Mouse (Mus musculus) neutrophil, adult 59 days (primary cell): Measurements from ENCODE around the gene Fgf9. TPM values are rescaled to one million over a fixed set of nuclear protein-coding genes. Genes with fewer than 3 reads are reported as not detected.

Experiments
- total RNA-seq, 2 experiments: library from RNA; stranded (reverse); gene quantifications; 1 replicate in 1 of 2; 2 replicates in 1 of 2; pipeline ENCODE4 v1.2.4; 2023

Fgf9 gene
- total RNA-seq: under 1 TPM in 1 of 2 experiments, not detected in 1; 0.15 TPM

DNA sequence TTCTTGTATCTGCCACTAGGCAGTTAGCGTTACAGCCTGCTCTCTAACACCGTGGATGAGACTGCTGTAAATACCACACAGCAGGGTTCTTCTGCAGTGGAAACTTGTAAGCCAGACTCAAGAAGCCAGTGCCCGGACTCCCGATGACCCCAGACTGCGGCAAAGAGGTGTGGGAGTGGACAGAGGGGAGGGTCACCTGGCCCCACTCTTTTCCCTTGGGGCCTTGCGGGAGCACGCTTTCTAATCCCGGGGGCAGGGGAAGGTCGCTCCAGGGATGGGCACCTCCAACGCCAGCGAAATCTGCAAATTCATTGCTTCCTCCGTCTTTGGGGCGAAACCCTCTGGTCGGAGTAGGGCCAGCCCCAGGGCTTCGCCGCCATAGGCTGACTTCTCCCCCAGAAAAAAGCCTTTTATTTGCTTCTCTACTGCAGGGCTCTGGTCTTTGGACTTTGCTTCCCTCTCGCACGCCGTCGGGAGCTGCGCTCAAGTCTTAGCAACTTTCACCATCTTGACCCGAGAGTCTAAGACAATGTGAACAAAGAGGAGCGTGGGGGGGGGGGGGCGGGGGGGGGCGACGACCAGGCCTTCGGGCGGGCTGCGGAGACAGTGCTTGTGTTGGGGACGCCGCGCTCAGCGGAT lies at the start of gene Fgf9:
TSS of gene Fgf9 (plus strand) at position 67 of the 639 bp plus-strand sequence.

Other genes starting within 250 kb of the Fgf9 start
- gene Ska3, start 244.4 kb upstream of the Fgf9 start, total RNA-seq: 10 to 100 TPM; 15.5 to 16.1 TPM
- 10 to 100 TPM; 49.1 to 63.7 TPM for gene Mrpl57, start 244.3 kb upstream of the Fgf9 start, total RNA-seq
- gene Zdhhc20, start 180.3 kb upstream of the Fgf9 start, total RNA-seq: 10 to 100 TPM; 31.6 to 32.8 TPM
- 10 to 100 TPM; 45.6 to 46.7 TPM for gene Micu2, start 71.3 kb upstream of the Fgf9 start, total RNA-seq